Mouse (Mus musculus): ENCODE measurements at regions not wholly inside any gene's neighbourhood (a gene's known extent, or its start where the extent isn't known, plus 50 kb on each side); places are given as distances from the start of the nearest gene placed in this dataset.
"Not testable (repeated sequence)": the region's sequence is repeated elsewhere in the genome, so short reads cannot be mapped to it uniquely, and the experiment has no call there.

GRCm38 (mm10) chr4:81593431-81593830 lies 150.8 kb upstream of the Mpdz start:
- DNase-seq: not testable (repeated sequence)

- DNase-seq: no peak
Observed at GRCm38 (mm10) chr4:81582546-81582945, 139.9 kb upstream of the Mpdz start.

GRCm38 (mm10) chr4:81580553-81580952 lies 137.9 kb upstream of the Mpdz start:
- DNase-seq: peak; percentile 37

- DNase-seq: no peak
Observed at GRCm38 (mm10) chr4:81579389-81580110, 136.9 kb upstream of the Mpdz start.

GRCm38 (mm10) chr4:81578981-81579380 lies 136.4 kb upstream of the Mpdz start:
- no peak for DNase-seq

GRCm38 (mm10) chr4:81573771-81574170 lies 131.2 kb upstream of the Mpdz start:
- DNase-seq: peak; percentile 7

GRCm38 (mm10) chr4:81570736-81571135 lies 128.1 kb upstream of the Mpdz start:
- no peak for DNase-seq

GRCm38 (mm10) chr4:81569531-81569930 lies 126.9 kb upstream of the Mpdz start:
- DNase-seq: no peak

- no peak for DNase-seq
Observed at GRCm38 (mm10) chr4:81568404-81568803, 125.8 kb upstream of the Mpdz start.

GRCm38 (mm10) chr4:81567928-81568327 lies 125.3 kb upstream of the Mpdz start:
- DNase-seq: peak; percentile 9

- DNase-seq: no peak
Observed at GRCm38 (mm10) chr4:81566526-81566925, 123.9 kb upstream of the Mpdz start.

- no peak for DNase-seq
Observed at GRCm38 (mm10) chr4:81565422-81566395, 123.1 kb upstream of the Mpdz start.

- DNase-seq: no peak
Observed at GRCm38 (mm10) chr4:81564446-81564845, 121.8 kb upstream of the Mpdz start.

- DNase-seq: no peak
Observed at GRCm38 (mm10) chr4:81563574-81563973, 121.0 kb upstream of the Mpdz start.

GRCm38 (mm10) chr4:81561453-81561852 lies 118.8 kb upstream of the Mpdz start:
- no peak for DNase-seq

- no peak for DNase-seq
Observed at GRCm38 (mm10) chr4:81550816-81551215, 108.2 kb upstream of the Mpdz start.

- no peak for DNase-seq
Observed at GRCm38 (mm10) chr4:81550256-81550655, 107.6 kb upstream of the Mpdz start.

GRCm38 (mm10) chr4:81540496-81540895 lies 97.9 kb upstream of the Mpdz start:
- no peak for DNase-seq

- no peak for DNase-seq
Observed at GRCm38 (mm10) chr4:81539551-81539950, 96.9 kb upstream of the Mpdz start.

- no peak for DNase-seq
Observed at GRCm38 (mm10) chr4:81536795-81537194, 94.2 kb upstream of the Mpdz start.

- DNase-seq: no peak
Observed at GRCm38 (mm10) chr4:81530546-81530945, 87.9 kb upstream of the Mpdz start.

- not testable (repeated sequence) for DNase-seq
Observed at GRCm38 (mm10) chr4:81519151-81519550, 76.5 kb upstream of the Mpdz start.

GRCm38 (mm10) chr4:81514547-81514946 lies 71.9 kb upstream of the Mpdz start:
- no peak for DNase-seq

Data from adrenal gland, postnatal 25 days (tissue).